Mouse (Mus musculus): ENCODE results near the gene Sox5. TPM values are rescaled to one million over a fixed set of nuclear protein-coding genes. Genes with fewer than 3 reads are reported as not detected.
A peak's percentile ranks its signal among the peaks of the same experiment; 100 is the strongest.

Gene Sox5
- polyA plus RNA-seq, 1 experiment, result 1.5 TPM

GRCm38 (mm10) chr6:144329311-144329930, 452.4 kb downstream of the Sox5 start:
- DNase-seq (ENCODE audit: low read depth), result no peak

GRCm38 (mm10) chr6:144328779-144329178, 453.0 kb downstream of the Sox5 start:
- no peak for DNase-seq (ENCODE audit: low read depth)

- DNase-seq (ENCODE audit: low read depth), result no peak
Observed at GRCm38 (mm10) chr6:144326817-144327216, 455.0 kb downstream of the Sox5 start.

- no peak for DNase-seq (ENCODE audit: low read depth)
Observed at GRCm38 (mm10) chr6:144323372-144323771, 458.4 kb downstream of the Sox5 start.

- DNase-seq (ENCODE audit: low read depth), result no peak
Observed at GRCm38 (mm10) chr6:144322297-144323047, 459.3 kb downstream of the Sox5 start.

GRCm38 (mm10) chr6:144320327-144320726, 461.4 kb downstream of the Sox5 start:
- no peak for DNase-seq (ENCODE audit: low read depth)

GRCm38 (mm10) chr6:144319717-144320116, 462.1 kb downstream of the Sox5 start:
- DNase-seq (ENCODE audit: low read depth), result no peak

- no peak for DNase-seq (ENCODE audit: low read depth)
Observed at GRCm38 (mm10) chr6:144312781-144313754, 468.7 kb downstream of the Sox5 start.

GRCm38 (mm10) chr6:144312282-144312780, 469.4 kb downstream of the Sox5 start:
- DNase-seq (ENCODE audit: low read depth), result no peak

GRCm38 (mm10) chr6:144311754-144312153, 470.0 kb downstream of the Sox5 start:
- DNase-seq (ENCODE audit: low read depth), result no peak

- no peak for DNase-seq (ENCODE audit: low read depth)
Observed at GRCm38 (mm10) chr6:144309171-144309570, 472.6 kb downstream of the Sox5 start.

- no peak for DNase-seq (ENCODE audit: low read depth)
Observed at GRCm38 (mm10) chr6:144307551-144308149, 474.1 kb downstream of the Sox5 start.

- no peak for DNase-seq (ENCODE audit: low read depth)
Observed at GRCm38 (mm10) chr6:144302823-144303222, 479.0 kb downstream of the Sox5 start.

- DNase-seq (ENCODE audit: low read depth), result no peak
Observed at GRCm38 (mm10) chr6:144301082-144301481, 480.7 kb downstream of the Sox5 start.

GRCm38 (mm10) chr6:144299503-144299858, 482.3 kb downstream of the Sox5 start:
- no peak for DNase-seq (ENCODE audit: low read depth)

- no peak for DNase-seq (ENCODE audit: low read depth)
Observed at GRCm38 (mm10) chr6:144298641-144299502, 482.9 kb downstream of the Sox5 start.

- DNase-seq (ENCODE audit: low read depth), result no peak
Observed at GRCm38 (mm10) chr6:144297846-144298245, 483.9 kb downstream of the Sox5 start.

GRCm38 (mm10) chr6:144297131-144297530, 484.6 kb downstream of the Sox5 start:
- no peak for DNase-seq (ENCODE audit: low read depth)

GRCm38 (mm10) chr6:144291526-144291925, 490.3 kb downstream of the Sox5 start:
- no peak for DNase-seq (ENCODE audit: low read depth)

- DNase-seq (ENCODE audit: low read depth), result peak; percentile 2
Observed at GRCm38 (mm10) chr6:144286122-144286521, 495.7 kb downstream of the Sox5 start.

- DNase-seq (ENCODE audit: low read depth), result no peak
Observed at GRCm38 (mm10) chr6:144283191-144283590, 498.6 kb downstream of the Sox5 start.

Data from gonadal fat pad, adult 2 months (tissue).